Mouse (Mus musculus): ENCODE data around the gene Esd. TPM values are rescaled to one million over a fixed set of nuclear protein-coding genes. Genes with fewer than 3 reads are reported as not detected.
A peak's percentile ranks its signal among the peaks of the same experiment; 100 is the strongest.

The Esd gene
- 853 TPM for polyA plus RNA-seq (2012; fragmentation: generic; extraction: Trizol)
- long read RNA-seq, experiment 1, transcript Esd-207 (9 exons, 1,117 nt), result minor isoform, 16 of 509 reads
- long read RNA-seq, experiment 1, transcript Esd-201 (9 exons, 1,988 nt), result major isoform, 301 of 509 reads
- long read RNA-seq, experiment 1, transcript Esd-208 (8 exons, 853 nt), result minor isoform, 14 of 509 reads
- long read RNA-seq, experiment 1, partial matches to known transcripts, result 148 of 509 reads
- long read RNA-seq, experiment 1, other reads (novel, unspliced or antisense), result 30 of 509 reads
- long read RNA-seq, experiment 2, transcript Esd-201 (9 exons, 1,988 nt), result major isoform, 520 of 657 reads
- long read RNA-seq, experiment 2, transcript Esd-207 (9 exons, 1,117 nt), result minor isoform, 24 of 657 reads
- long read RNA-seq, experiment 2, partial matches to known transcripts, result 93 of 657 reads
- long read RNA-seq, experiment 2, other reads (novel, unspliced or antisense), result 15 of 657 reads

DNA sequence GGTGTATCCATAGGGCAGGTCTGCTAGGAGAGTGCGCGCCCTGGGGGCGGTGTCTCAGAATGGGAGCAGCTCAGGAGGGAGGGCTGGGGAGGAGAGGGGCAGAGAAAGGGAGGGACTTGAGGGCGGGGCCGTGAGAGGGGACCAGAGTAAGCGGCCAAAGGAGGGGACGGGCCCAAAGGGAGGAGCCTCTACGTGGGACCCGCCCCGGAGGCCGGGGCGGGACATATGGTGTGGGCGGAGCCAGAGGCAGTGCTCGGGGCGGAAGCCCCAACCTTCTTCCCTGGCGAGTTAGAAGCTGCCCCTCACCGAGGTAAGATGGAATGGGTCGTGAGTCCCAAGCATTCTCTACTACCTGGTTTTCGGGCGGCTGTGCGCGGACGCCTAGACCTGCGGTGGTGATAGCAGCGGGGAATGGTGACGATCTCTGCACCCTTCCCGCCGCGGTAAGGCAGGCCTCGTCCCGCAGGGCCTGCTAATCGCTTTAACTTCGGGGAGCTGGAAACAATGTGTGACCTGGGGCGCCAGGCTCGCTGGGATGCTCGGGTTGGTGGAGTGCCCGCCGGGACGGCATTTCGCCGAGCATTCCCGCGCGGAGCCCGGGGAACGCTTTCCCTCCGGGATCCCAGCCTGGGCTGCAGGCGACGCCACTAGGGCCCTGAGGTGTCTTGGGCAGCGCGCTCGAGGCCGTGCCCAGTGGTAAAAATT is at the start of gene Esd:
Esd (plus strand) TSS at position 219 of the 705 bp plus-strand sequence.
- Histone ChIP-seq H3K36me3 (ENCODE audit: control insufficient read depth, insufficient read depth) (peaks cover 33% of the 10 kb centered on the region), H3K27me3 (ENCODE audit: control insufficient read depth, insufficient read depth, insufficient read length) (no peaks in the 10 kb centered on the region), H3ac (ENCODE audit: control insufficient read depth, insufficient read length, low read depth) (peak within 1 kb of the TSS; percentile 61), H3K79me2 (ENCODE audit: control insufficient read depth, insufficient read depth) (peaks cover 51% of the 10 kb centered on the region), H3K4me3 (ENCODE audit: insufficient read depth, poor library complexity, severe bottlenecking) (peak within 1 kb of the TSS; percentile 88), H3K79me3 (ENCODE audit: low read depth) (peaks cover 39% of the 10 kb centered on the region)
- TF ChIP-seq MYOG (IDR thresholded peaks at IDR 0.05; ENCODE audit: control insufficient read depth, extremely low read depth, insufficient read length) (no peak), MAX (IDR thresholded peaks at IDR 0.05) (no peak), CEBPB (IDR thresholded peaks at IDR 0.05; ENCODE audit: low read depth) (no peak), USF1 (IDR thresholded peaks at IDR 0.05; ENCODE audit: low read depth) (no peak), FOSL1 (IDR thresholded peaks at IDR 0.05; ENCODE audit: insufficient read depth, low read length, poor library complexity, severe bottlenecking) (no peak), MYOD1 (IDR thresholded peaks at IDR 0.05; ENCODE audit: control insufficient read depth, insufficient read length, low read depth) (no peak), CTCF (IDR thresholded peaks at IDR 0.05; ENCODE audit: control insufficient read depth, insufficient read depth, insufficient read length) (no peak)

DNA sequence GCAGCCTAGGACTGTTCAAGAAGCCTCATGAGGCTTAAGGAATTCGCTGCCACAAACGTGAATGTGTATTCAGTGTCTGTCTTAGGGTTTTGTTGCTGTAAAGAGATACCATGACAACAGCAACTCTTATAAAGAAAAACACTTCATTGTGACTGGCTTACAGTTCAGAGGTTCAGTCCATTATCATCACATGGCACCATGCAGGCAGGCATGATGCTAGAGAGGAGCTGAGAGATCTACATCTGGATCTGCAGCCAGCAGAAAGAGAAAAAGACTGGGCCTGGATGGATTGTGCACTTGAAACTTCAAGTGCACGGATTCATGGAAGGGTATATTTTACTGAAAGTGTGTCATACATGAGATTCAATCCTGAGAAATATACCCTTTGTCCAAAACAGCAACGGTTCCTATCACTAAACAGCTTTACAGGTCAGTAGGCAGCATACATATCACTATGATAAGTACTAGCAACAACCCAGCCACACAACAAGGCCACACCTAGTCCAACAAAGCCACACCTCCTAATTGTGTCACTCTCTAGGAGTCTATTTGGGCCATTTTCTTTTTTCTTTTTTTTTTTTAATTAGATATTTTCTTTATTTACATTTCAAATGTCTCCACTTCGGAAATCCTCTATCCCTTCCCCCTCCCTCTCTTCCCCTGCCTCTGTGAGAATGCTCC is 47.7 kb upstream of the Esd start:
- Histone ChIP-seq H3K27me3 (ENCODE audit: control insufficient read depth, insufficient read depth, insufficient read length) (no peaks in the 10 kb centered on the region), H3K79me3 (ENCODE audit: low read depth) (no peaks in the 10 kb centered on the region), H3K36me3 (ENCODE audit: control insufficient read depth, insufficient read depth) (no peaks in the 10 kb centered on the region), H3K79me2 (ENCODE audit: control insufficient read depth, insufficient read depth) (no peaks in the 10 kb centered on the region), H3K4me3 (ENCODE audit: insufficient read depth, poor library complexity, severe bottlenecking) (no peak overlapping the region), H3ac (ENCODE audit: control insufficient read depth, insufficient read length, low read depth) (no peak overlapping the region)
- TF ChIP-seq MYOD1 (IDR thresholded peaks at IDR 0.05; ENCODE audit: control insufficient read depth, insufficient read length, low read depth), result no peak
- TF ChIP-seq CTCF (IDR thresholded peaks at IDR 0.05; ENCODE audit: control insufficient read depth, insufficient read depth, insufficient read length), result no peak
- TF ChIP-seq FOSL1 (IDR thresholded peaks at IDR 0.05; ENCODE audit: insufficient read depth, low read length, poor library complexity, severe bottlenecking), result no peak
- no peak for TF ChIP-seq CEBPB (IDR thresholded peaks at IDR 0.05; ENCODE audit: low read depth)
- no peak for TF ChIP-seq MAX (IDR thresholded peaks at IDR 0.05)
- TF ChIP-seq MYOG (IDR thresholded peaks at IDR 0.05; ENCODE audit: control insufficient read depth, extremely low read depth, insufficient read length), result no peak
- no peak for TF ChIP-seq USF1 (IDR thresholded peaks at IDR 0.05; ENCODE audit: low read depth)

DNA sequence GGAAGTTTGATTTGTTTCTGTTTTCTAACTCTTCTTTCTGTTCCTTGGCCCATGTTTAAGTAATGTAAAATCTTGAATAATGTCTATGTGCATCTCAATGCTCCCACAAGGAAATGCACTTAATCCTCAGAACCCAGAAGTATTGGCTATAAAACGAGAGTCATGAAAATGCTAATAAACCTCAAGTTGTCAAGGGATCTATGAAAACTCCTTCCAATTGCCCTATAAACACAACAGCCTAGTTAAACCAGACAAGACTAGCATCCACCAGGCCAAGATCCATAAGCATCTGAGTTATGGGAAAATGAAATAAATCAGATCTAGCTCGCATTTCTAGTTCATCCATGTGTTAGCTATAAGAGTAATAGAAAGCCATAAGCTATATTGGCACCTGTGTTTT is 40.1 kb upstream of the Esd start:
- Histone ChIP-seq H3K4me3 (ENCODE audit: insufficient read depth, poor library complexity, severe bottlenecking) (no peak overlapping the region), H3K36me3 (ENCODE audit: control insufficient read depth, insufficient read depth) (no peaks in the 10 kb centered on the region), H3K79me2 (ENCODE audit: control insufficient read depth, insufficient read depth) (no peaks in the 10 kb centered on the region), H3K79me3 (ENCODE audit: low read depth) (no peaks in the 10 kb centered on the region), H3ac (ENCODE audit: control insufficient read depth, insufficient read length, low read depth) (no peak overlapping the region), H3K27me3 (ENCODE audit: control insufficient read depth, insufficient read depth, insufficient read length) (no peaks in the 10 kb centered on the region)
- no peak for TF ChIP-seq USF1 (IDR thresholded peaks at IDR 0.05; ENCODE audit: low read depth)
- no peak for TF ChIP-seq FOSL1 (IDR thresholded peaks at IDR 0.05; ENCODE audit: insufficient read depth, low read length, poor library complexity, severe bottlenecking)
- TF ChIP-seq MYOG (IDR thresholded peaks at IDR 0.05; ENCODE audit: control insufficient read depth, extremely low read depth, insufficient read length), result no peak
- TF ChIP-seq MAX (IDR thresholded peaks at IDR 0.05), result no peak
- no peak for TF ChIP-seq CEBPB (IDR thresholded peaks at IDR 0.05; ENCODE audit: low read depth)
- no peak for TF ChIP-seq CTCF (IDR thresholded peaks at IDR 0.05; ENCODE audit: control insufficient read depth, insufficient read depth, insufficient read length)
- TF ChIP-seq MYOD1 (IDR thresholded peaks at IDR 0.05; ENCODE audit: control insufficient read depth, insufficient read length, low read depth), result no peak

DNA sequence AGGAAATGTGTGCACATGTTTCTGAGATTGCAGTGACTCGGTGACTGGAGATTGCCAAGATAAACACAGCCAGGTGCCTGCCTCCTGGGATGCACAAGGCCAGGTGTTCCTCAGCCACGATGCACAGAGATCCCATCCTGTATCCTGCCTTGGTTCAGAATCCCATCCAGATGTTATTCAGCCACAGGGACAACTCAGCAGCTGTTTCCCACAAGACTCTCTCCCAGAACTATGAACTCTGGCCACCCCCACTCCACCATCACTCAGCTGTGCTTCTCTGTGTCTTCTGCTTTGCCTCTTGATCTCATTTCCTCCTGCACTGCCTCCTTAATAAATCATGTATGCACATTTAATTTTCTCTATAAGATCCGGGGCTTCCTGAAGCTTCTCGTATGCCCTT is 35.3 kb upstream of the Esd start:
- Histone ChIP-seq H3K4me3 (ENCODE audit: insufficient read depth, poor library complexity, severe bottlenecking) (no peak overlapping the region), H3K27me3 (ENCODE audit: control insufficient read depth, insufficient read depth, insufficient read length) (no peaks in the 10 kb centered on the region), H3K79me2 (ENCODE audit: control insufficient read depth, insufficient read depth) (no peaks in the 10 kb centered on the region), H3K36me3 (ENCODE audit: control insufficient read depth, insufficient read depth) (no peaks in the 10 kb centered on the region), H3ac (ENCODE audit: control insufficient read depth, insufficient read length, low read depth) (no peak overlapping the region), H3K79me3 (ENCODE audit: low read depth) (no peaks in the 10 kb centered on the region)
- TF ChIP-seq CTCF (IDR thresholded peaks at IDR 0.05; ENCODE audit: control insufficient read depth, insufficient read depth, insufficient read length), result no peak
- TF ChIP-seq MYOG (IDR thresholded peaks at IDR 0.05; ENCODE audit: control insufficient read depth, extremely low read depth, insufficient read length), result no peak

DNA sequence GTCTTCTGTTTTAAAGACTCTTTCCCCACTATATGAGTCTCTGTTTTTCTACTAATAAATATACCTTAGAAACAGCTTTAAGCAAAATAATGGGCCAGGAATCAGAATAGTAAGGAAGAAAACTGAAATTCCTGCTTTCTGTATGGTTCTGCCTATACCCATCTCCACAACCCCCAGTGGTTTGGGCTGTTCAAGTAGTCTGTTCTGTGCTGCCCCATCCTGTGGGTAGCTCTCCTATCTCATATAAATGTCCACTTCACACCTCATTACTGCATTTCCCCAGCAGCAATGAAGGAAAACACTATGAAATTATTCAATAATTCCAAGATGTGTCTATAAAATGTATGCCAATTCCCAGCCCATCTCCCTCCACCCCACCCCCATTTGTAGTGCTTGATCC is 34.7 kb upstream of the Esd start:
- no peak overlapping the region for H3ac ChIP-seq (ENCODE audit: control insufficient read depth, insufficient read length, low read depth)
- TF ChIP-seq MYOG (IDR thresholded peaks at IDR 0.05; ENCODE audit: control insufficient read depth, extremely low read depth, insufficient read length), result no peak
- TF ChIP-seq USF1 (IDR thresholded peaks at IDR 0.05; ENCODE audit: low read depth), result no peak
- TF ChIP-seq MAX (IDR thresholded peaks at IDR 0.05), result no peak
- no peak for TF ChIP-seq CTCF (IDR thresholded peaks at IDR 0.05; ENCODE audit: control insufficient read depth, insufficient read depth, insufficient read length)
- TF ChIP-seq FOSL1 (IDR thresholded peaks at IDR 0.05; ENCODE audit: insufficient read depth, low read length, poor library complexity, severe bottlenecking), result no peak
- no peak for TF ChIP-seq MYOD1 (IDR thresholded peaks at IDR 0.05; ENCODE audit: control insufficient read depth, insufficient read length, low read depth)
- TF ChIP-seq CEBPB (IDR thresholded peaks at IDR 0.05; ENCODE audit: low read depth), result no peak
- H3K27me3 ChIP-seq (ENCODE audit: control insufficient read depth, insufficient read depth, insufficient read length), result no peaks in the 10 kb centered on the region
- H3K4me3 ChIP-seq (ENCODE audit: insufficient read depth, poor library complexity, severe bottlenecking), result no peak overlapping the region
- H3K36me3 ChIP-seq (ENCODE audit: control insufficient read depth, insufficient read depth), result no peaks in the 10 kb centered on the region
- H3K79me3 ChIP-seq (ENCODE audit: low read depth), result no peaks in the 10 kb centered on the region
- no peaks in the 10 kb centered on the region for H3K79me2 ChIP-seq (ENCODE audit: control insufficient read depth, insufficient read depth)
